Mouse (Mus musculus): ENCODE data around the gene Crocc2.
"Not testable (repeated sequence)": the region's sequence is repeated elsewhere in the genome, so short reads cannot be mapped to it uniquely, and the experiment has no call there.

Crocc2 gene

DNA sequence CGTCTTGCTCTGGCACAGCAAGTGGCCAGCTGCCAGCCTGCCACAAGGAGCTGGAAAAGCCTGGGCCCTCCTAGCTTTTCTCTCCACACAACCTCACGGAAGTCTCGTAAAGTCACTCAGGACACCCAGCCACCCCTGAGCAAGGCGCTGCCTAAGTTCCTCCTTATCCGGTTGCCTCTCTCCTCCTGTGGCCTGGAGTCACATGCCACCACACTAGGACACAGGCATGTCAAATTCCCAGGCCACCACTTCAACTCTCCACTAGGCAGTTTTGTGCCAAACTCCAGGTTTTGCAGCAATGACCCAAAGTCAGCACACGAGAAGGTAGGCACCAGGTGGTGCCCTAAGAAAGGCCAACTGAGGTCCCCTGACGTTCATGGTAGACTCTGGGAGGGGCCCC lies 5.9 kb upstream of the Crocc2 start:
- no peak for DNase-seq

DNA sequence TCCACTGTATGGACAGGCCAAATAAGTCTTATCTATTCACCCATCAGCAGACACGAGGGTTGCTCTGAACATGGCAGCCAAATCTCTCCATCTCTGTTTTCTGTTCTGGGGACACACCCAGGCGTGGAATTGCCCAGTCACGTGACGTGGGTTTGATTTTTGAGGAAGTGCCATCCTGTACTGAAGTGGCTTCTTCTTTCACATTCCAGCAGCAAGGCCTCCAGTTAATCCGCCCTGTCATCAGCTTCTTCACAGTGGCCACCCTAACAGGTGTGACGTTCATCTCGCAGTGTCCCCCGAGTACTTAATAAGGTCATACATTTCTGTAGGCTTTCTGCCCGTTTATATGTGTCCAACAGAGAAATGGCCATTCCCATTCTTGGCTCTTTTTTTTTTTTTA lies 3.1 kb upstream of the Crocc2 start:
- DNase-seq = no peak

DNA sequence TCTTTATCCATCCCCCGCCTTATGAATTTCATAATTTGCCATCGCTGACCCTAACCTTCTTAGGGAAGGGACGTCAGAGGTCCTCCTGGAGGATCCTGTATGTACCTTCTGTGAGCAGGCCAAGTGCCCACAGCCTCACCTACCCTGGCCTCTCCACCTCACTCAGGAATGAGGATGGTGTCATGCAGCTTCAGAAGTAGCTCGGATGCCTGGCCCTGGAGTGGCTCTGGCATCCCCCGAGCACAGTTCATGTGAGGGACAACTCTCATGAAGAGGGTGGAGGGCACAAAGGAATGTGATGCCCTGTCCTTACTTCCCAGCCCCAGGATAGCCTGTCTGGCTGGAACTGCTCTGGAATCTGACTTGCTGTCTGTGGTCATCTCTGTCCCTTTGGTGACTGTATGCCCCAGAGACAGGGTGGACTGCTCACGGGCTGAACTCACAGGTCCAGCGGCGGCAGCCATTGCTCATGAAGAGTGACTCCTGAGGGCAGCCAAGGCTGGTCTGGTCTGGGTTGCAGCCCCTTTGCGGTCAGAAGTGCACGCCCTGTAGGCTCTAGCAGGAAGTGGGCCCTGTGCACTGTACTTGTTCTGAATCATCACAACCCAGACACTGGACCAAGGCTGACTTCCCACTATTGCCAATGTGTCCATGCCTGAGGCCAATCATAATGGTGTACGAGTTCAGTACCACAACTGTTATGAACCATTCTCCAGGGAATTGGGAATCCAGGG lies 2.0 kb upstream of the Crocc2 start:
- DNase-seq = no peak

DNA sequence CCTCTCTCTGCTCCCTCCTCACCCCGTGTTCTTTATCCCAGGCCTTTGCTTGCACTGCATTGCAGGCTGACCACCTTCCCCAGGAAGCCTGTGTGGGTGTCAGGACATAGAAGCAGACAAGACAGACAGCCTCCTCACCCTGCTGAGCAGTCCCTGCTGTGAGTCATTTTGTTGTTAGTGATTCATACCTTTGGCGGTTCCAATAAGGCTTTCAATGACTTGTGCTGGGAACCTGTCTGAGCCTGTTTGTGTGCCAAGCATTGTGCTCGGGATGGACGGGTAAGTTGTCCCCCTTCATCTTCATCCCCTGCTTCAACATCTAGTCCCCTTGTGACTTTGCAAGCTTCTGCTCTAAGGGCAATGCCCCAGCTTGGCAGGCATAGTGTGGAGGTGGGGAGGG lies 5.1 kb downstream of the Crocc2 start:
- DNase-seq = no peak

DNA sequence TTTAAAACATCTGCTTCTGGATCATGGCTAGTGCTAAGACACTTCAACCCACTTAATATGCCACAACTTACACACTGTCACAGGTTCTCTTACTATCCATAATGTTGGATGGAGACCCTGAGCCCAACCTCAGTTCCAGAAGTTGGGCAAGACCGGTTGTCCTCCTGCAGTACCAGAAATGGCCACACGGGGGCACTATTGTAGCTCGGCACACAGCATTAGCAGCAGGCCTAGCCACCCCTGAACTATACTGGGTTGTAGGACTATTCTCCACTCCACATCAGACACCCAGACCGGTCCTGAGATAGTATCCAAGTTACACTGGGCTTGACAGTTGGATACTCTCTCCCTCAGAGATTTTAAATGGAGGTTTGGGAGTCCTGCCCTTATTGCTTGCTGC lies 5.9 kb downstream of the Crocc2 start:
- peak; percentile 13 to 24 for DNase-seq

DNA sequence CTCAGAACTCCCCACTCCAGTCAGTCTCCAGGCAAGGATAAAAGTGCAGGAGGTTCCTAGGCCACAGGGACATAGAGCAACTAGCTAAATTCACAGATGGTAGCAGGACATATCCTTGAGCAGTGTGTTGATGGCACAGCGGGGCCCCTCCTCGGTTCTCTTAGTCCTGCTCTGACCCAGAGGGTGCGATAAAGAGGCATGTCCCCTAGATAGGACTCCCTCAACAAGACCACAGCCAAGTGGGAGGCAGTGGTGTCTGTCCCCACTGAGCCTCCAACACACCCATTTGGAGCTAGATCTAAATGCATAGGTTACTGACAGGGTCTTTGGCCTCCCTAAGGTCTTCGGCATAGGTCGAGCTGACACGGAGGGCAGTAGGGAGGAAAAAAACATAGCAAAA lies 7.3 kb downstream of the Crocc2 start:
- DNase-seq = no peak

DNA sequence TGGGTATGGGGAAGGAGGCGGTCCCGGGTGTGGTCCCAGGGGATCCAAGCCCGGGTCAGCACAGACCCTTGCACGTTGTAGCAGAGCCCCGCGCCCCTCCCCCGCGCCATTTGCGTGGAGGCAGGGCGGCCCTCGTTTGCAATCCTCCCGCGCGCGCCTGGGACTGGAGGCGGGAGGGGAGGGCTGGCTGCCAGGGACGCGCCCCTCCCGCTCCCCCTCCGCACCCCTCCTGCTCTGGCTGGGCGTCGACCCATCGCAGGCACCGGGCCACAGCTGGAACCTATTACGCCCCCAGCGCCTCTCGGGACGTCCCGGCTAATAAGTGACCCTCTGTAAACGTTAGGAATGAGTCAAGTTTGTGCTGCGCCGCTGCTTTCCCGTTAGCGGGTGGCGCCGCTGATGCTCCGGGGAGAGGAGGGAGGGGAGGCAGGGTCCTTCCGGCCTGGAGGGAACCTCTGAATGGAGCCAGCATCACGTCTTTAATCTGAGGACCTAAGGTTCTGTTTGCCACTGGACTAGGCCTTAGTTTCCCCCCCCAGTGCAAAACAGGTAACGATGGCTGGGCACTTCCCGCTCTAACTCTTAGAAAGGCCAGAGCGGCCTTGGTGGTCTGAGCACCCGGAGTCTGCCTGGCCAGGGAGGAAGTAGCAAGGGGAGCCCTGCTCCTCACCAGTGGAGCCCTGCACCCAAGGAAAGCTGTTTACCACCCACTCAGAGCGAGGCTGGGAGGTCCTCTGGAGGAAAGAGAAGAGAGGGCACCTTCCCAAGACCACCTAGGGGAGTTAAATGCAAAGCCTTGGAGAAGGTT lies 8.2 kb downstream of the Crocc2 start:
- no peak for DNase-seq

DNA sequence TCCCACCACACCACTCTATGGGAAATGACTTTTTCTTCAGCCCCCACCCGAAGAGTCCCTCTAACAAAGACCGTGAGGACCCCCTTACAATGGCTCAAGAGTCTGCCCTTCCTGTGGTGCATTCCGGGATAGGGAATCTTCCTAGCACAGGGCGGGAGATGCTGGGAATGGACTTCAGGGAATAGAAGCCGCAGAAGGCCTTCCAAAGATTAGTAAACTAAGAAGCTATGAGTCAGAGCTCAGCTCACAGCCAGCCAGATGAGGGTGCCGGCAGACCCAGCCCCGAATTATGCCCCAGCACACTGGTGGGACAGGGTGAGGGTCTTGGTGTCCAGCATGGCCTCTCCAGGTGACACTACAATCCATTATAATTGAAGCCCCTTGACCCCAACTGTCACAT lies 13.8 kb downstream of the Crocc2 start:
- DNase-seq = no peak

DNA sequence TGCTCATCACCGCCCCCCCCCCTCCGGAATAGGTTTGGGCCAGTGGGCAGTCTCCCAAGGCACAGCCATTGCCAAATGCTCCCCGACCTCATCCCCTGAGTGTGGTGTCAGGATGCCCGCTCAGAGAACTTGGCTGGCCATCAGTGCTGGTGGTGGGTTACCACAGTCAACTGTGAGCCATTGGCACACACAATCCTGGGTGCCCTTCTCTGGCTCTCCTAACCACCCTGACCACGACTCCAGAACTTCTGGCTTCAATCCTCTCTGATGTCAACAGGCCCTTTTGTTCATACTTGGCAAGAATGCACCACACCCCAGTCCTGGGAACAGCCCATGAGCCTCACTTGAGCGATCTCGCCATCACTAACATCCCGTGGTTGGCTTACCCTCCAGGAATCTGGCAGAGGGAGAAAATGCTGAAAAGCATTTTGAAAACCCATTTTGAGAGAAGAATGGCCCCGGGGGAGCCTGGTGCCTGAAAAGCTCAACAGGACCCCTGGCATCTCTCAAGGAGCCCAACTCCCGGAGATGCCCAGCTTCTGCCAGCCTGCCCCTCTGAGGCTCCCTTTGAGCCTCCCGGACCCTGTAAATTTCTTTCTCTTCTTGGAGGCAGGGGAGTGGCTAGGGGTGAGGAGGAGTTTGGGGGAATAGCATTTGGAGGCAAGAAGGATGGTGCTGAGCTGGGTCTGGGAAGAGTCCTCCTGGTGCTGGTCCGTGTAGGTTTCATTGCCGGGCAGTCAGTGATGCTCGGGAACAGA lies 15.7 kb downstream of the Crocc2 start:
- DNase-seq = no peak

DNA sequence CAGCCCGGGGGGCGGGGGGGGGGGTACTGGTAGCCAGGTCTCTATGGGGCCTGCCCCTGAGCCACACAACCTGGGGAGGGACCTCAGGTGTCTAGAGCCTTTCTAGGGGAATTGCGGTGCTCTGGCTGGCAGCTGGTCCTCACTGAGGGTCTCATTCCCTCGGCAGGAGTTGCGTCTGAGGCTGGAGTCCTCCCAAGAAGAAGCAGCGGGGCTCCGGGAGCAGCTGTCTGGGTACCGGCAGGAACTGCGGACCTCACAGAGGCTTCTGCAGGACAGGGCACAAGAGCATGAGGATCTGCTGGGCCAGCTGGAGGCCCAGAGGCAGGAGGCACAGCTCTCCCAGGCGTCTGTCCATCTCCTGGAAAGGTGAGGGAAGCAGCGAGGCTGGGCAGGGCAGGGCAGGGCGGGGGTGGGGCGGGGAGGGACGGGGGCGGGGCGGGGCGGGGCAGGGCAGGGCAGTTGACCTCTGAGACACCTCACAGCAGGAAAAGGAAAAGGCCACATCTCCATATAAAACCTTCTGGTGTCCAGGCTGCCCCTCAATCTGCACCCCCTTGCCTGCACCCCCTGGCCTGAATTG lies 22.3 kb downstream of the Crocc2 start:
- DNase-seq = no peak

DNA sequence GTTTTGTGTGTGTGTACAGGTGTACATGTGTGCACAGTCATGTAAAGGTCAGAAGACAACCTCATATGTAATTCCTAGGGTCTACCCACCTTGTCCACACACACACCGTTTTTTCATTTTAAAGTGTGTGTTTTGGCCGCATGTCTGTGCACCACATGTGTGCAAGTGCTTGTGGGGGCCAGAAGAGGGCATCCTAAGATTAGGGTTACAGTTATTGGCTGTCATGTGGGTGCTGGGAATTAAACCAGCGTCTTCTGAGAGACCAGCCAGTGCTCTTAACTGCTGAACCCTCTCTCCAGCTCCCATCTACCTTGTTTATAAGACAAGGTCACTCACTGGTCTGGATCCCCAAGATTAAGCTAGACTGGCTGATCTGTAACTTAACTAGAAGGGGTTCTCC lies 26.4 kb downstream of the Crocc2 start:
- DNase-seq = no peak

DNA sequence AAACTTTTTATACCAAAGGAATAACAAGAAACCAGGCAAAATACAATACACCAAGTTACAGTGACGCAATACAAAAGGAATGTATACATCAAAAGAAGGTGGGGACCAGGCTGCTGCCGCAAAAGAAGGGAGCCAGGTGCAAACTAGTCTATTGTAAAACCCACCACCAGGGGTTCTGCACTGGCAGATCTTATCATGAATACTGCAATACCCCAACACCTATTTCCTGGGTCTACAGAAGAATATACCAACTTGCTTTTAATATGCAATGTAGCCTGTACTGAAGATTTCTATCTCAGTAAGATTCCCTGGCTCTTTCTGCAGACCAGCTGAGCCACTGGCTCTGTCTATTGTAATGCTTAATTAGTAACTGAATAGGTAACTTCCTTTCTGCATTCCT lies 28.9 kb downstream of the Crocc2 start:
- not testable (repeated sequence) for DNase-seq

DNA sequence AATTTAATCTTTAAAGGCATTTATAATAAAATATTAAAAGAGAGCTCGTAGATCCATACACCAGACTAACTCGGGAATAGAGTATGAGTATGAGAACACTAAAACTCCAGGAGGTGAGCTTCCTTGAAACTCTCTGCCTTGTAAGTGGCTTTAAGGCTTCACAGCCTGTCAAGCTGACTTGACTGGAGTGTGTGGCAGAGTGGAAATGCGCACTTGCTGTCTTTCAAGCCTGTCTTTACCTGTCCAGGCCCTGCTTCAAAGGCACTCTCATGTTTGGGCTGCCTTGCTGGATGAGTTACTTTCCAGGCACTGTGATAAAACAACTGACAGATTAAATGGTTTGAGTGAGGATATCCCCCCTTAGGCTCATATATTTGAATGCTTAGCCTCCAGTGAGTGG lies 29.4 kb downstream of the Crocc2 start:
- DNase-seq = no peak

DNA sequence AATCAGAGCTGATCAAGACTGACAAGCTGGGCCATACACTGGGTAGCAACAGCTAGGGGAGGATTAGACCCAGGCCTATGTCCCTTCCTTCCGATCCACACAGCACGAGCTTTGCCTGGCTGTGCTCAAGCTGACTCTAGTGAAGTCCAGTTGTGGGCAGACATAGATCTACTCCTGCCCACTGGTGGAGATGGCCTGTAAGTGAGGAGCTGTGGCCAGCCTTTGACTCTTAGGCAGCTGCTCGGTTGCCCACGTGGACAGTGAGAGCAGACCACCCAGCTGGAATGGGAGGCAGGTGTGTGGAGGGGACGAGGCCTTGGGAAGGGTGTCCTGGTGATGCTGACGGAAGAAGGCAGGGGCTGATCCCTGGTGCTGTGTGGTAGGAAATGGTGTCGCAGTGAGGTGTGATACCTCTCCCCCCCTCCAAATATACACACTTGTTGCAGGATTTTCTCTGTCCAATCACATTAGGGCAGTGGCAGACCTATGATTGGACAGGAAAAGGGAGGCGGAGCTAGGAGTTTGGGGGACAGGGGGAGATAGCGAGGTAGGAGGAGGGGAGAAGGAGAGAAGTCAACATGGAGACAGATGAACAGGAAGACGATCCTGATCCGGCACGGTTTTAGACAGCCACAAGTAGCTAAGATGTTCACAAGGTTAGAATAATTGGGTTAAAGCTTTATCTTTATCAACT lies 37.9 kb downstream of the Crocc2 start:
- DNase-seq = no peak

DNA sequence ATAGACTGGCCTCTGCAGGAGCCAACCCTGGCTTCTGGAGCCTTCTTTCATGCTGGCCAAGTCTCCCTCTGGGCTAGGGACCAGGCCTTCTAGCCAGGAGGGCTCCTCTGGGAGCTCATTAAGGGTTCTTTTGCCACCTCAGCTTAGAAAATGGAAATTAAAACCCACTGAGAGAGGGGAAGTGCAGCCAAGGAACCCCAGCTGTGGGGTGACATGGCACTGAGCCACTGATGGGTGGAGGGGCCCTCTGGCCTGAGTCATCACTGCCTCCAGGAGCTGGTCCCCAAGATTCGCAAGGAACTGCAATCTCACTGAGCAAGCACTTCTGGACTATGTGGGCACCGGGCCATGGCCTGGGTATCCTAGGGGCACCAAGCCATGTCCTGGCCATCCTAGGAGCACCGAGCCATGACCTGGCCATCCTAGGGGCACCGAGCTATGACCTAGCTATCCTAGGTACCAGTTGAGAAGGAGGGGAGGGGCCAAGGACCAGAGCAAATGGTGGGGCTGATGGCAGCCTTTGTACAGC lies 39.1 kb downstream of the Crocc2 start:
- no peak for DNase-seq

DNA sequence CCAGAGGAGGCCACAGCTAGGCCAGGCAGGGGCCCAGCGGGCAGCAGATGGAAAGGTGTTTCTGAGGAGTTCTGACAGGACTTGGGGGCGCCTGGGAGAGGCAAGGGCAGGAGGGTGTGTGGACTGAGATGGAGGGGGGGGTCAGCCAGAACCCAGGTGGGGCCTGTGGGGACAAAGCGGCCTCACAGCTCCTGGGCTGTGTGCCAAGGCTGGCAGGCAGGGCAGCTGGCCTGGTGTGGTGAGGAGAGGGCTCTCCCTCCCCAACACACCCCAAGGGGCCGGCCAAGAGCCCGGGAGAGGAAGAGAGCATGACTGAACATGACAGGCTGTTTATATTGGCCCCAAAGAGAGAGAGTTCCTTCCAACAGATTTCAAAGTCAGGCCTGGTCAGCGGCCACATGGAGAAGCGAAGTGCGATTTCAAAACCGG lies 41.7 kb downstream of the Crocc2 start:
- peak; percentile 8 to 13 for DNase-seq

DNA sequence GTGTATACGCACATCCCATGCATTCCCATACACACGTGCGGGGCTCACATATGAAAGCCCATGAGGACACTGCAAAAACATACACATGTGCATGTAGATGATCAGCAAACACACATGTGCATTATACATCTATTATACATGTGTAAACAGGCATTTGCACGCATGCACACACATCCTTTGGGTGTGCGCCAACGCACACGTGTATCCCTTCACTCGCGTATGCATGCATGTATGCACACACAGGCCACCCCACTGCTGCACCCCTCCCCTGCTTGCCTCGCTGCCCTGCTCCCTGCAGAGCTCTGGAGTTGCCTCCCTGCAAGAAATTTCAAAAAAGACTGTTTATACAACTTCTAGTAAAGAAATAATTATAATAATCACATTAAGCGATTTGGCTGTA lies 42.5 kb downstream of the Crocc2 start:
- DNase-seq = no peak

DNA sequence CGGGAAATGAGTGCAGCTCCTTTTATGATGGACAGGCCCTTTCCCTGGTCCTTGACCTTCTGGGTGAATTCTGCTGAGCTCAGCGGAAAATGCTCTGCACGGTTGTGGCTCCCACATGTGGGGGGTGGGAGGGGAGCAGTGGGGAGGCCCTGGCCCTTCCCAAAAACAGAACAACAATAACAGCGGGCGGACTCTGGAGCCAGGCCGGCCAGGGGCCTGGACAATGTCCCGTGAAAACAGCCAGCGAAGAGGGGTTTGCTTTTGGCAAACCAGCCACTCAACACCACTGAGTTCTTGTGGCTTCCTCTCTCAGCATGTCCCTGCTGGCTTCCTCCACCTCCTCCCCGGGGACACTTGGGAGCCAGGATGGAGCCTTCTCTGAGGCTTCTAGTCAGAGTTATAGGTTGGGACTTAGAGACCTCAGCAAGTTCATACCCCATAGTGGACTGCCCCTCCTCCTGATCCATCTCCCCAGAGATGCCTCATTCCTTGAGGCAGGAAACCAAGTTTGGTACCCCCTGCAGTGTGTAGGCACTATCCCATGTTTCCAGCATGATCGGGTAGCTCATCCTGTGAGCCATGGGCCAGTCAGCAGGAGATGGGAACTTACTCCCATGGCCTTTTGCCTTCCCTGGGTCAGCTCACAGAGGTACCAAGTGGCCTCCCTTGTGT lies 43.2 kb downstream of the Crocc2 start:
- no peak for DNase-seq

DNA sequence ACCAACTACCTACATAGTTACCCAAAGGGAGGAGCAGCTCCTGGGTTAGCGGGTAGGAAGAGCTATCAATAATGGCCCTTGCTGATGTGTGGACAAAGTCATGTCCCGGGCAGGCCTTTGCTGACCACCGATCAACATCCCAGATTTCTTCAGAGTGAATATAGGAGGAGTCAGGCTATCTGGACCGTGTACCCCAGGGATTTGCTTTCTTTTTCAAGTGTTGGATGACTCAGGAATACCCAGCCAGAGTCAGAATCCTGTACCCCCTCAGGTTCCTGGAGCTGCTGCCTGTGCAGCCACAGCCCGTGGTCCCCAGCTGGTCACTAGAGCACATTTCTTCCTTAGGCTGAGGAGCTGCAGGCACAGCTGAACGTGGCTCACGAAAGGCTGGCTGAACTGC lies 43.9 kb downstream of the Crocc2 start:
- no peak for DNase-seq

DNA sequence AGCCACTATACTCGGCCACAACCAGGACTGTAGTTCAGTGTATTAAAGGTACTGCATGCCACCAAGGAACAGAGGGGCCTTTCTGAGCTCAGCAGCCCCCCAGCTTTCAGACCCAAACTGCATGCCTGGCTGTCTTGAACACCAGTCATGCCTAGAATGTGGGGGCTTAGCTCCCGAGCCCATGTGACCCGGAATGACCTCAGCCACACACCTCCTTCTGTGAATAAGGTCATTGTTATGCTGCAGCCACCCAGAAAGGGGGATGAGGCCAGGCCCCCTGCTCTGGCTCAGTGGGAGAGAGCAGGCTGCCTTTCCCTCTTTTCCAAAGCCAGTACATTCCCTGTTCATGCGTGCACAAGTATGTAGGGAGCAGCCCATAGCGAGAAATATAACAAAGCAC lies 46.1 kb downstream of the Crocc2 start:
- no peak for DNase-seq

DNA sequence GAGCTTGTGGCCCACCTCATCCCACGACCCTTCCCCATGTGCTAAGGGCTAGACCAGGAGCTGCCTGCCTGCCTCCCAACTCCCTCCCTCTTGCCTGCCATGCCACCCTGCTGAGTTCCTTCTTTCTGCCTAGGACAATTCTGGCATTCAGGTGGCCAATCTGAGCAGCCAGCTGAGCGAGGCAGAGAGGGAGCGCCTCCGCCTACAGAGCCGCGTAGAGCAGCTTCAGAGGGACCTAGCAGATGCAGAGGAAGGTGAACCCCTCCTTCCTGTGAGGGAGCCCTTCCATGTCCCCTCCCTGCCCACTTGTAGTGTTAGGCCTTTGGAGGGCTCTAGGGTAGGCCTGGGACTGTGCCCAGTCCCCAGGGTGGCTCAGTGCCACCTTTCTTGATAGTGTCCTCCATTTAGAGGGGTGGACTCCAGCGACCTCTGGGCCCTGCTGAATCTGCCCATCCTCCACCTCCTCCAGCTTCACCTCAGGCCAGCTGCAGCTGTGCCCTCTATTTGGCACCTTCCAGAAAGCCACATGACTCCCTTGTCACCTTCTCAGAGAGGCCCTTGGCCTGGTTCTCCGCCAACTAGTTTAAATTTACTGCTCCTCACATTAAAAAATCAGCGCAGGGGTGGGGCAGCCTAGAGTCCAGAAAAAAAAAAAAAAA lies 48.4 kb downstream of the Crocc2 start:
- DNase-seq = no peak

Data from thymus, adult 18-20 months (tissue).